Mouse (Mus musculus): ENCODE data around the gene Gm20431. TPM values are rescaled to one million over a fixed set of nuclear protein-coding genes. Genes with fewer than 3 reads are reported as not detected.

The Gm20431 gene
- total and polyA plus RNA-seq, 2 experiments from 2014 or later, result 9.8 to 10.7 TPM

DNA sequence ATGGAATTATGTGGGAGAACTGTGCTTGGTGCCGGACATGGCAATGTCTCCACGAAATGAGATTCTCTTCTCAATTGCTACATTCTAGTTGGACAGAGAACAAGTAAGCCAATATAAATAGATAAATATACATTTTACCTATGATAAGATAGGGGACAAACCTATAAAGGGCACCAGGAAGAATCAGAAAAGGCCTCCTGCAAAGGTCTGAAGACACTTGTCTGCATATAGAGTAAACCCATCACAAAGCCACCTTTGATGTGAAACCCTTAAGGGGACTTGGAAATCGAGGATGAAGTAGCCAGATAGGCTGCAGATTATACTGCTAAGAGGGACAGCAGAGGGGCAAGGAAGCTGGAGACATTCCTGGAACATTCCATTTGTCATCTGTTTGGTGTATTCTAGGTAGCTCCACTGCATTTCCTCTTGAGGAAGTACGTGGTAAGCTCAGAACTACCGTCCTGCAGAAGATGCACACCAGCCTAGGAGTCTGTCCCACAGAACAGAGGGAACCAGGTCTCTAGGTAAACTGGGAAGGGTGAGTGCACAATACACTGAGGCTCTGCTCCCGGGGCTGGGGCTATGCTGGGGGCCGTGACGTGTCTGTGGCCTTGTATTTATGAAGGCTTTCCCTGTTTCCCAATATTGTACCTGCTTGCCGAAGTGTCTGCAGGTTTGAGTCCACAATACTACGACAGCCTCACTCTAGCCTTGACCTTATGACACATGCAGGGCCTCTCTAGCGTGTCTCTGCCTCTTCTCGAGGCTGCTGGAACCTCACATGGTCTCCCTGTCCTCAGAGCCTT lies 28.4 kb downstream of the Gm20431 start:
- no peak for TF ChIP-seq CTCF (IDR thresholded peaks at IDR 0.05; ENCODE audit: low read depth)
- ATAC-seq (no peak), DNase-seq (ENCODE audit: low spot score) (no peak)
- Histone ChIP-seq H3K9ac (replicated peaks; ENCODE audit: low read length) (peak overlapping the region; percentile 90; the same call in 1 of the 2 replicates), H3K36me3 (ENCODE audit: insufficient read depth, low read length) (no peaks in the 10 kb centered on the region; the same call in 1 of the 2 replicates), H3K27ac (peak overlapping the region; percentile 90), H3K4me2 (ENCODE audit: low read depth, low read length) (peak overlapping the region; percentile 90), H3K4me3 (ENCODE audit: low read length) (no peak overlapping the region), H3K27me3 (ENCODE audit: insufficient read depth, low read length) (no peaks in the 10 kb centered on the region), H3K9me3 (ENCODE audit: low read length) (no peaks in the 10 kb centered on the region), H3K4me1 (ENCODE audit: insufficient read depth, low read length) (peaks cover 21% of the 10 kb centered on the region)
- 80% methylated on average over 12 of the region's 12 CpGs for WGBS

DNA sequence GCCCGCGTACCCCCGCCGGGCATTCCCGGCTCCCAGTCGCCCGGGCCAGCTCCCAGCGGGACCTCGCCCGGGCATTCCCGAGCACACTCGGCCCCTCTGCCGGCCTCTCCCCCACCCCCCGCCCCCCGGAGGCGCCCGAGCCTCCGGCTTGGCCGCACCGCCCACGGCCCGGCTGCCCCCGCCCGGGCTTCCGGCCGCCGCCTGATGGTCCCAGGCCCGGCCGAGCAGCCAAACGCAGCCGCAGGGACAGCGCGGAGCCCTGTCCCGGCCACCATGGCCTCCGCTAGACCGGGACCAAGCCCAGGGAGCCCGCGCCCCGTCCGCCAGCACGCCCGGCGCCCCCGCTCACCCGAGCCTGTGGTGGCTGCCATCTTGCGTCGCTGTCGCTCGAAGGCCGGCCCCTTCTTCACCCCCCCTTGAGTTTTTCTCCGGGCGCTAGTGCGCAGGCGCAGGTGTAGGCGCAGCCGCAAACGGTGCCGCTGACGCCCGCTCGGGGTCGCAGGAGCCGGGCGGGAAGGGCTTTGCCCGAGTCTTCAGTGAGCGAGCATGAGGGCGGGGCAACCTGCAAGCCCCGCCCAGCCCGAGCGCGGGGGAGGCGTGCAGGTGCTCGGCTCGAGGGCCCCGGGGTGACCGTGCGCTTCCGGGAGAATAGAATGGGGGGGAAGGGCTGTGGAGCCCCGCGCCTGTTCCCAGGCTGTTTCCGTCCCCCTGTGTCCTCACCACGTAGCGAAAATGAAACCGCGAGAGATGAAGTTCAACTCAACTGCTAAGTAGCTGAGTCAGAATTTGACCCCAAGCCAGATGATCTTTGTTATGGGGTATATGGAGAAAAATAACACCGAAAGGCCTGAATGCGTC lies 29.5 kb downstream of the Gm20431 start, which contains the start of gene Ube2v1:
TSS of gene Ube2v1 (minus strand) at position 505 of the 858 bp plus-strand sequence.
- Histone ChIP-seq H3K36me3 (ENCODE audit: insufficient read depth, low read length) (no peaks in the 10 kb centered on the region; the same call in 1 of the 2 replicates), H3K9me3 (ENCODE audit: low read length) (no peaks in the 10 kb centered on the region), H3K9ac (replicated peaks; ENCODE audit: low read length) (peak within 1 kb of the TSS; percentile 90), H3K27me3 (ENCODE audit: insufficient read depth, low read length) (no peaks in the 10 kb centered on the region), H3K27ac (peak within 1 kb of the TSS; percentile 90), H3K4me1 (ENCODE audit: insufficient read depth, low read length) (peaks cover 21% of the 10 kb centered on the region), H3K4me3 (ENCODE audit: low read length) (peak within 1 kb of the TSS; percentile 84), H3K4me2 (ENCODE audit: low read depth, low read length) (peak within 1 kb of the TSS; percentile 90)
- ATAC-seq (peak; percentile 89), DNase-seq (ENCODE audit: low spot score) (peak; percentile 98)
- 1% methylated on average over 84 of the region's 87 CpGs for WGBS
- TF ChIP-seq CTCF (IDR thresholded peaks at IDR 0.05; ENCODE audit: low read depth), result peak; percentile 48

DNA sequence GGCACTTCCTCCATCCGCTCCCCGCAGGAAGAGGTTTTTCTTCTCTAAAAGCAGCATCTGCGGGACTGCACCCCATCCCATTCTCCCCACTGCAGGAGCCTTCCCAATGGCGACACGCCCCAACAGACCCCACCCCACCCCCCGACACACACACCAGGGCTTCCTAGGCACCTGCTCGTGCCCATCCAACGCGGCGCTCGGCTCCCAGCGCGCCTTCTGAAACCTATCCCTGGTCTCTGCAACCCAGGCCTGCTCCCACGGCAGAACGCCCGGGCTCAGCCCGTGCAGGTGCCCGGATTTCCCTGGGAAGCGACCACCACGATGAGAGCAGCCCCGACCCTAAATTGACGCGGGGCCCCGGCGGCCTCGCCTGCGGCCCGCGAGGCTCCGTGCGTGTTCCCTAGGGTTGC lies 30.1 kb downstream of the Gm20431 start:
- peaks cover 21% of the 10 kb centered on the region for H3K4me1 ChIP-seq (ENCODE audit: insufficient read depth, low read length)
- under 1% methylated on average over 31 of the region's 31 CpGs for WGBS
- H3K27ac ChIP-seq, result peak overlapping the region; percentile 90
- peak overlapping the region; percentile 84 for H3K4me3 ChIP-seq (ENCODE audit: low read length)
- no peaks in the 10 kb centered on the region; the same call in 1 of the 2 replicates for H3K36me3 ChIP-seq (ENCODE audit: insufficient read depth, low read length)
- ATAC-seq (peak; percentile 16; the same call in 1 of the 2 replicates), DNase-seq (ENCODE audit: low spot score) (no peak)
- no peak for TF ChIP-seq CTCF (IDR thresholded peaks at IDR 0.05; ENCODE audit: low read depth)
- peak overlapping the region; percentile 90 for H3K9ac ChIP-seq (replicated peaks; ENCODE audit: low read length)
- no peaks in the 10 kb centered on the region for H3K27me3 ChIP-seq (ENCODE audit: insufficient read depth, low read length)
- H3K4me2 ChIP-seq (ENCODE audit: low read depth, low read length), result peak overlapping the region; percentile 90
- no peaks in the 10 kb centered on the region for H3K9me3 ChIP-seq (ENCODE audit: low read length)

- H3K27me3 ChIP-seq (ENCODE audit: insufficient read depth, low read length), result no peaks in the 10 kb centered on the region
- H3K9me3 ChIP-seq (ENCODE audit: low read length), result no peaks in the 10 kb centered on the region
- H3K9ac ChIP-seq (replicated peaks; ENCODE audit: low read length), result peak overlapping the region; percentile 90
- H3K36me3 ChIP-seq (ENCODE audit: insufficient read depth, low read length), result no peaks in the 10 kb centered on the region; the same call in 1 of the 2 replicates
- no peak for TF ChIP-seq CTCF (IDR thresholded peaks at IDR 0.05; ENCODE audit: low read depth)
- H3K4me1 ChIP-seq (ENCODE audit: insufficient read depth, low read length), result peaks cover 21% of the 10 kb centered on the region
- H3K4me2 ChIP-seq (ENCODE audit: low read depth, low read length), result peak overlapping the region; percentile 90
- peak overlapping the region; percentile 84 for H3K4me3 ChIP-seq (ENCODE audit: low read length)
- DNase-seq (ENCODE audit: low spot score) (no peak), ATAC-seq (no peak)
- WGBS, result 77% methylated on average over 5 of the region's 5 CpGs
- peak overlapping the region; percentile 90; the same call in 1 of the 2 replicates for H3K27ac ChIP-seq
Observed at GRCm38 (mm10) chr2:167630421-167630820, 30.9 kb downstream of the Gm20431 start.

DNA sequence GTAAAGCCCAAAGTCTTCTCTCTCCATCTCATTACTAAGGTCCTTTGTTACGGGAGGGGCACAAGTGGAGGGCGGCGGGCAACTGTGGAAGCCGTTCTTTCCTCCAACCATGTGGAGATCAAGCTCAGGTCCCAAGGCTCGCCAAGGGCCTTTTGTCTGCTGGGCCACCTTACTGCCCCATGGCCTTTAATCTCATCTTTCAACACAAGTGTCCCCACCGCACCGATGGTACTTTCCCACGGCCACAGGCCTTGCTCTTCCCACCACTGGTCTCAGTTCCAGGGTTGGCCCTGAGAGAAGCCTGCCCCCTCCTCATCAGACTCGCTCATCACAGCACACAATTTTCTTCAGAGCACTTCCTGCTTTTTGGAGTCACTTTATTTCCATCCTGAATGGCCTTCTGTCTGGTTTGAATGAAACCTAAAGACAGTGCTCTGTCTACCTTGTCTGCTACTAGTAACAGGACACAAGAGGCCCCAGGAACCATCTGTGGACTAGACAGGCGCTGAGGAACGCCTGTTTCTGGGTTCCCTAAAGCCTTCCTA lies 31.6 kb downstream of the Gm20431 start:
- Histone ChIP-seq H3K4me3 (ENCODE audit: low read length) (peak overlapping the region; percentile 84; the same call in 1 of the 2 replicates), H3K9ac (replicated peaks; ENCODE audit: low read length) (no peak overlapping the region), H3K36me3 (ENCODE audit: insufficient read depth, low read length) (no peaks in the 10 kb centered on the region; the same call in 1 of the 2 replicates), H3K27me3 (ENCODE audit: insufficient read depth, low read length) (no peaks in the 10 kb centered on the region), H3K27ac (no peak overlapping the region), H3K4me1 (ENCODE audit: insufficient read depth, low read length) (peaks cover 21% of the 10 kb centered on the region), H3K9me3 (ENCODE audit: low read length) (no peaks in the 10 kb centered on the region), H3K4me2 (ENCODE audit: low read depth, low read length) (peak overlapping the region; percentile 90; the same call in 1 of the 2 replicates)
- DNase-seq (ENCODE audit: low spot score) (no peak), ATAC-seq (no peak)
- WGBS, result 76% methylated on average over 11 of the region's 11 CpGs
- TF ChIP-seq CTCF (IDR thresholded peaks at IDR 0.05; ENCODE audit: low read depth), result no peak

DNA sequence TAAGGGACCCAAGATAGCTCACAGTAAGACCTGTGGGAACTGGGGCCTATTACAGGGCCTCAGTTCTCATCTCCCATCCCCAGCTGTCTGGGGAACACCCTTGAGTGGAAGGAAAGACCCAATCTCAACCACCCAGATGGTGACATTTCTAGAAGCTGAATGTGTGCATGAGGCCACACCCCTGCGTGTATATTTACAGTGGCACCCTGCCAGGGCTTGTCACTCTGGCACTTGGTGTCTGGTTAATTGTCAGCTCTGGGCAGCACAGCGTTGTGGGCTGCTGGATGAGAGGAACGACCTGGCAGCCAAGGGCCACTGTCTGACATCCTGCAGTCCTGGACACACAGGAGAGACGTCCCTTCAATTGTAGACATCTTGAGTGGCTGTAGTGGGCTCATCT lies 32.4 kb downstream of the Gm20431 start:
- Histone ChIP-seq H3K4me2 (ENCODE audit: low read depth, low read length) (no peak overlapping the region), H3K9ac (replicated peaks; ENCODE audit: low read length) (no peak overlapping the region), H3K4me1 (ENCODE audit: insufficient read depth, low read length) (peaks cover 20% of the 10 kb centered on the region), H3K9me3 (ENCODE audit: low read length) (no peaks in the 10 kb centered on the region), H3K36me3 (ENCODE audit: insufficient read depth, low read length) (no peaks in the 10 kb centered on the region; the same call in 1 of the 2 replicates), H3K27me3 (ENCODE audit: insufficient read depth, low read length) (no peaks in the 10 kb centered on the region), H3K27ac (no peak overlapping the region), H3K4me3 (ENCODE audit: low read length) (no peak overlapping the region)
- ATAC-seq (no peak), DNase-seq (ENCODE audit: low spot score) (no peak)
- 52% methylated on average over 4 of the region's 4 CpGs for WGBS
- TF ChIP-seq CTCF (IDR thresholded peaks at IDR 0.05; ENCODE audit: low read depth), result no peak
